Mouse (Mus musculus) ES-Bruce4 (cell line): ENCODE measurements around the gene Dcst2.

Source experiments
- CTCF ChIP-seq: IDR thresholded peaks from one replicate; pipeline ENCODE4 v1.8.1; 2011; ENCODE audit warnings: low read depth, low read length
- POLR2A ChIP-seq: IDR thresholded peaks from one replicate; pipeline ENCODE4 v1.8.1; 2011; ENCODE audit warnings: low read length; ENCODE audit not compliant: insufficient read depth

GRCm38 (mm10) chr3:89418861-89419250 is 57.1 kb downstream of the Dcst2 start:
- TF ChIP-seq CTCF (no peak), POLR2A (no peak)
